ENCODE assay signal across 14 mouse cellular contexts in genomic region chr2:25238106-25238505, GRCm38 (mm10). TPM values are rescaled to one million over a fixed set of nuclear protein-coding genes. Genes with fewer than 3 reads are reported as not detected.
"Had no signal": no experiment of that assay in that cellular context is flagged by ENCODE, and none has a peak within 500 bp of the region (broad histone marks: within the 10 kb centered on the region; RNA-seq: fewer than 3 reads in every experiment).

No protein-coding gene starts in this region.

- DNase-seq: liver; liver, embryonic 13.5 days; liver, postnatal 0 days; midbrain, embryonic 14.5 days; right cerebral cortex, postnatal 4 days; spleen, adult 18-20 months had no signal

- ATAC-seq: hindbrain, postnatal 0 days; liver, postnatal 0 days had no signal

- H3K27ac ChIP-seq: hindbrain, postnatal 0 days; kidney, embryonic 15.5 days; layer of hippocampus, adult 2 months; limb, embryonic 12.5 days; liver, embryonic 13.5 days; lung, embryonic 15.5 days; neural tube, embryonic 12.5 days had no signal

- H3K9ac ChIP-seq: kidney, embryonic 15.5 days; limb, embryonic 12.5 days; liver, embryonic 13.5 days; liver, postnatal 0 days; lung, embryonic 15.5 days; neural tube, embryonic 12.5 days had no signal

- H3K4me2 ChIP-seq: kidney, embryonic 15.5 days; limb, embryonic 12.5 days; liver, embryonic 13.5 days; lung, embryonic 15.5 days; neural tube, embryonic 12.5 days had no signal

- H3K36me3 ChIP-seq: kidney, embryonic 15.5 days; limb, embryonic 12.5 days; liver, embryonic 13.5 days; lung, embryonic 15.5 days; neural tube, embryonic 12.5 days had no signal

- H3K9me3 ChIP-seq: kidney, embryonic 15.5 days; limb, embryonic 12.5 days; liver, embryonic 13.5 days; lung, embryonic 15.5 days; neural tube, embryonic 12.5 days had no signal

- H3K4me3 ChIP-seq: kidney, embryonic 15.5 days; layer of hippocampus, adult 2 months; limb, embryonic 12.5 days; liver, embryonic 13.5 days; lung, embryonic 15.5 days; neural tube, embryonic 12.5 days had no signal

RNA-seq across cellular contexts. Expression of gene Rnf224, which starts 1.5 kb away (rescaled TPM):
- polyA plus RNA-seq: hindbrain, postnatal 0 days; intestine, embryonic 14.5 days; limb, embryonic 12.5 days; liver, embryonic 13.5 days; liver, postnatal 0 days; lung, embryonic 15.5 days; midbrain, embryonic 14.5 days; neural tube, embryonic 12.5 days; stomach, embryonic 14.5 days had no signal

RNA-seq across cellular contexts. Expression of gene Slc34a3, which starts 3.9 kb away (rescaled TPM):
- polyA plus RNA-seq: hindbrain, postnatal 0 days; limb, embryonic 12.5 days; liver, embryonic 13.5 days; liver, postnatal 0 days; lung, embryonic 15.5 days; midbrain, embryonic 14.5 days; neural tube, embryonic 12.5 days had no signal

RNA-seq across cellular contexts. Expression of gene Cysrt1, which starts 4.1 kb away (rescaled TPM):
- polyA plus RNA-seq: limb, embryonic 12.5 days; liver, embryonic 13.5 days; liver, postnatal 0 days; midbrain, embryonic 14.5 days had no signal
